Mouse (Mus musculus): ENCODE data around the gene Htr3b. TPM values are rescaled to one million over a fixed set of nuclear protein-coding genes. Genes with fewer than 3 reads are reported as not detected.
"Not testable (repeated sequence)": the region's sequence is repeated elsewhere in the genome, so short reads cannot be mapped to it uniquely, and the experiment has no call there.

Htr3b gene
- total and polyA plus RNA-seq, 3 experiments = not detected

- Histone ChIP-seq H3K36me3 (replicated peaks in 1 of 2; ENCODE audit: control insufficient read depth in 1 of 2, insufficient read depth in 1 of 2, low read length in 1 of 2) (peaks cover 0 to 4% of the 10 kb centered on the region in 2 experiments), H3K4me2 (ENCODE audit: insufficient read depth, low read depth, poor library complexity, severe bottlenecking) (peak overlapping the region; percentile 23), H3K27me3 (replicated peaks) (no peaks in the 10 kb centered on the region), H3K9ac (ENCODE audit: insufficient read depth, low read depth) (peak overlapping the region; percentile 61), H3K27ac (ENCODE audit: insufficient read depth, low read depth) (peak overlapping the region; percentile 38; the same call in 1 of the 2 replicates), H3K4me3 (replicated peaks in 1 of 3; ENCODE audit: low read depth in 2 of 3, low read length in 2 of 3, poor library complexity in 1 of 3) (peak overlapping the region; percentile 40 to 84 (median 54)), H3K79me2 (replicated peaks; ENCODE audit: control insufficient read depth, extremely low read depth, insufficient read depth, poor library complexity, severe bottlenecking) (peaks cover 2% of the 10 kb centered on the region; the same call in 1 of the 2 replicates), H3K9me3 (replicated peaks; ENCODE audit: low read length) (no peaks in the 10 kb centered on the region), H3K4me1 (ENCODE audit: control insufficient read depth in 1 of 2, insufficient read depth in 2 of 2) (peaks cover 2 to 23% of the 10 kb centered on the region in 2 experiments)
- TF ChIP-seq USF1 (IDR thresholded peaks at IDR 0.05; ENCODE audit: low read depth, low read length) (0 out of 2 replicates have a peak, but pooled peaks have one; percentile 11), MAFK (IDR thresholded peaks at IDR 0.05; ENCODE audit: insufficient replicate concordance, low read length) (no peak), ZMIZ1 (IDR thresholded peaks at IDR 0.05; ENCODE audit: low read depth, low read length) (no peak), TBP (conservative IDR thresholded peaks at IDR 0.05; ENCODE audit: low read depth, low read length) (no peak), GABPA (IDR thresholded peaks at IDR 0.05; ENCODE audit: insufficient replicate concordance, low read depth, low read length) (no peak), MAZ (IDR thresholded peaks at IDR 0.05; ENCODE audit: low read depth, low read length) (no peak), CTCF (conservative IDR thresholded peaks at IDR 0.05 in 1 of 2, IDR thresholded peaks at IDR 0.05 in 1 of 2; ENCODE audit: low read depth in 2 of 2, low read length in 2 of 2) (peak in 1 of 2 experiments; percentile 15; a peak in 2 of 4 replicates), ELF1 (IDR thresholded peaks at IDR 0.05; ENCODE audit: low read depth, low read length) (no peak)
- dilution Hi-C loops (cut with MboI; ENCODE audit: extremely low pct_ligation_motif_present, extremely low pct_unique_long_range_greater_than_20kb, low sequenced_read_pairs) = no loop called here
- DNase-seq (ENCODE audit: extremely low read depth) = peak; percentile 29
- in situ Hi-C loops (cut with MboI; ENCODE audit: low pct_ligation_motif_present, low pct_unique_long_range_greater_than_20kb, low sequenced_read_pairs) = no loop called here
Measured at GRCm38 (mm10) chr9:48984320-48984844, 19.6 kb upstream of the Htr3b start.

GRCm38 (mm10) chr9:48983801-48984200 lies 19.0 kb upstream of the Htr3b start:
- in situ Hi-C loops (cut with MboI; ENCODE audit: low pct_ligation_motif_present, low pct_unique_long_range_greater_than_20kb, low sequenced_read_pairs); H3K27ac ChIP-seq (ENCODE audit: insufficient read depth, low read depth); H3K27me3 ChIP-seq (replicated peaks); H3K79me2 ChIP-seq (replicated peaks; ENCODE audit: control insufficient read depth, extremely low read depth, insufficient read depth, poor library complexity, severe bottlenecking); H3K4me3 ChIP-seq (replicated peaks in 1 of 3; ENCODE audit: low read depth in 2 of 3, low read length in 2 of 3, poor library complexity in 1 of 3); H3K9me3 ChIP-seq (replicated peaks; ENCODE audit: low read length); dilution Hi-C loops (cut with MboI; ENCODE audit: extremely low pct_ligation_motif_present, extremely low pct_unique_long_range_greater_than_20kb, low sequenced_read_pairs); H3K9ac ChIP-seq (ENCODE audit: insufficient read depth, low read depth); H3K4me2 ChIP-seq (ENCODE audit: insufficient read depth, low read depth, poor library complexity, severe bottlenecking); H3K36me3 ChIP-seq (replicated peaks in 1 of 2; ENCODE audit: control insufficient read depth in 1 of 2, insufficient read depth in 1 of 2, low read length in 1 of 2): not testable (repeated sequence)
- peak; percentile 22 for DNase-seq (ENCODE audit: extremely low read depth)
- H3K4me1 ChIP-seq (ENCODE audit: control insufficient read depth in 1 of 2, insufficient read depth in 2 of 2) = peaks cover 2 to 23% of the 10 kb centered on the region in 2 experiments

- H3K4me3 ChIP-seq (replicated peaks in 1 of 3; ENCODE audit: low read depth in 2 of 3, low read length in 2 of 3, poor library complexity in 1 of 3) = no peak overlapping the region
- no peak overlapping the region for H3K9ac ChIP-seq (ENCODE audit: insufficient read depth, low read depth)
- in situ Hi-C loops (cut with MboI; ENCODE audit: low pct_ligation_motif_present, low pct_unique_long_range_greater_than_20kb, low sequenced_read_pairs) (no loop called here), dilution Hi-C loops (cut with MboI; ENCODE audit: extremely low pct_ligation_motif_present, extremely low pct_unique_long_range_greater_than_20kb, low sequenced_read_pairs) (no loop called here)
- H3K27ac ChIP-seq (ENCODE audit: insufficient read depth, low read depth) = no peak overlapping the region
- no peaks in the 10 kb centered on the region for H3K27me3 ChIP-seq (replicated peaks)
- 0 out of 2 replicates have a peak, but pooled peaks cover 2% of the 10 kb centered on the region for H3K79me2 ChIP-seq (replicated peaks; ENCODE audit: control insufficient read depth, extremely low read depth, insufficient read depth, poor library complexity, severe bottlenecking)
- peaks cover 0 to 11% of the 10 kb centered on the region in 2 experiments; a peak in 2 of 4 replicates for H3K4me1 ChIP-seq (ENCODE audit: control insufficient read depth in 1 of 2, insufficient read depth in 2 of 2)
- no peaks in the 10 kb centered on the region for H3K9me3 ChIP-seq (replicated peaks; ENCODE audit: low read length)
- H3K36me3 ChIP-seq (replicated peaks in 1 of 2; ENCODE audit: control insufficient read depth in 1 of 2, insufficient read depth in 1 of 2, low read length in 1 of 2) = peaks cover 0 to 2% of the 10 kb centered on the region in 2 experiments
- H3K4me2 ChIP-seq (ENCODE audit: insufficient read depth, low read depth, poor library complexity, severe bottlenecking) = no peak overlapping the region
- no peak for DNase-seq (ENCODE audit: extremely low read depth)
- TF ChIP-seq NELFE (IDR thresholded peaks at IDR 0.05; ENCODE audit: low read depth, low read length) (no peak), PAX5 (IDR thresholded peaks at IDR 0.05; ENCODE audit: low read length) (no peak), USF2 (conservative IDR thresholded peaks at IDR 0.05; ENCODE audit: low read depth, low read length) (no peak), ETS1 (conservative IDR thresholded peaks at IDR 0.05; ENCODE audit: low read depth, low read length) (no peak), RCOR1 (conservative IDR thresholded peaks at IDR 0.05; ENCODE audit: low read depth, low read length) (no peak)
Measured at GRCm38 (mm10) chr9:48981827-48982226, 17.0 kb upstream of the Htr3b start.

All from CH12.LX (cell line).